Mouse (Mus musculus) liver, adult 2 months (tissue): ENCODE measurements around the gene Wdr27.

Experiments
- CTCF ChIP-seq: fragments of 200-500 bp; IDR thresholded peaks from 2 replicates; pipeline ENCODE4 v1.5.1; 2011; ENCODE audit warnings: low read depth, low read length, control low read depth
- POLR2A ChIP-seq: fragments of 200-500 bp; IDR thresholded peaks from 2 replicates; pipeline ENCODE4 v1.6.1; 2011; ENCODE audit warnings: low read length, control low read depth; ENCODE audit not compliant: insufficient read depth; ENCODE audit errors: extremely low read depth

GRCm38 (mm10) chr17:14906611-14907010 lies 36.3 kb downstream of the Wdr27 start:
- TF ChIP-seq CTCF (no peak), POLR2A (no peak)
